Mouse (Mus musculus): ENCODE measurements at regions not wholly inside any gene's neighbourhood (a gene's known extent, or its start where the extent isn't known, plus 50 kb on each side); places are given as distances from the start of the nearest gene placed in this dataset.

- DNase-seq (ENCODE audit: low read depth, low spot score) = no peak
These were observed 116.9 kb upstream of the Haao start for GRCm38 (mm10) chr17:83964454-83965211.

- DNase-seq (ENCODE audit: low read depth, low spot score) = no peak
These were observed 115.8 kb upstream of the Haao start for GRCm38 (mm10) chr17:83963561-83963960.

DNA sequence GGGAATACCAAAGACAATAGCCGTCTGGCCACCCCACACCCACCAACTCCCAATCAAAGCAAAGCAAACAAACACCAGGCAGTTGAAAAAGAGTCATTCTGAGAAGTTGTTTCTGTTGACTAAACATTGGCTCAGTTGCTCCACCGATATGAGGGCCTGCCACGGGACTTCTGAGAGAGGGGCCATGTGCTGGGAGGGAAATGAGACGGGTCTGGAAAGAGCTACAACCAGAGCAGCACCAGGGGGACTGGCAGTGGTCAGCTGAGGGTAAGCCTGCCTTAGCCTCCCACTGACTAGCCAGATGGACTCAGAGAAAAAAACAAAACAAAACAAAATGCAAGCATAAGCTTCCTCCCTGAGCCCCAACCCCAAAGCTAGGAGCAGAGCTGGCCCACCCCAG, 115.1 kb upstream of the Haao start:
- no peak for DNase-seq (ENCODE audit: low read depth, low spot score)

- no peak for DNase-seq (ENCODE audit: low read depth, low spot score)
These were observed 114.4 kb upstream of the Haao start for GRCm38 (mm10) chr17:83962126-83962525.

- DNase-seq (ENCODE audit: low read depth, low spot score) = no peak
These were observed 113.1 kb upstream of the Haao start for GRCm38 (mm10) chr17:83960821-83961220.

DNA sequence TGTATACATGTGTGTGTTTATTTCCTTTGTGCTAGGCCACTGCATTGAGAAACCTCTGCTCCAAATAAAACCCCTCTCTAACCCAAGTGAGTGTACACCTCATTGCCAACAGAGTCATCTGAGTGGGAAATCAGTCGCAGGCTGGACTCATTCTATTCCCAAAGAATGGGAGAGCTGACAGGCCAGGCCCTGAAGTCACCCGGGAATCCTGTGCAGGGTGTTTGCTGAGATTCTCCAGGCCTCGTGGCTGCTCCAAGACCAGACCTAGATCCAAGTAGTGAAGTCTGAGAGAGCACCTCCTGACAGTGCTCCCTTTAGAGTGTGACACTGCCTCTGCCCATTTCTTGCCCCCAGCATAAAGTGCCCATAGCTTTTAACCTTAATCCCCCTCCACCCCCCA, 112.4 kb upstream of the Haao start:
- no peak for DNase-seq (ENCODE audit: low read depth, low spot score)

GRCm38 (mm10) chr17:83959159-83959848, 111.5 kb upstream of the Haao start:
- no peak for DNase-seq (ENCODE audit: low read depth, low spot score)

DNA sequence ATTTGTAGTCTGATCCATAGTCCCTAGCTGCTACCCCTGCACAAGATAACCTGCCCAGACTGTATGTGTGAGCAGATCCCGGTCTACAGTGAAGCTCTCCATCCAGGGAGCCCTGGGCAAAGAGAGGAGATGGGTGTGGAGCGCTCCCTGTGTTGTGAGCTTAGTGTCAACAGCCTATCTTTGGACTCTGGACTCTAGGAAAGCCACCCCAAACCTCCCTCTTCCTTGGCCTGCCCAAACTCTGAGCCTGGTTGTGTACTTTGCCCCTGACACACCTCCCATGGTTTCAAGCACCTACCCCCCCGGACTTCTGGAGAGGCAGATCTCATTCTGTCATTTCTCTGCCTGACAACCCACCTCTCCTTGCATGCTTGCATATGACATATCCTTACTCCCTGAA, 110.9 kb upstream of the Haao start:
- DNase-seq (ENCODE audit: low read depth, low spot score) = no peak

- no peak for DNase-seq (ENCODE audit: low read depth, low spot score)
These were observed 110.1 kb upstream of the Haao start for GRCm38 (mm10) chr17:83957661-83958540.

DNA sequence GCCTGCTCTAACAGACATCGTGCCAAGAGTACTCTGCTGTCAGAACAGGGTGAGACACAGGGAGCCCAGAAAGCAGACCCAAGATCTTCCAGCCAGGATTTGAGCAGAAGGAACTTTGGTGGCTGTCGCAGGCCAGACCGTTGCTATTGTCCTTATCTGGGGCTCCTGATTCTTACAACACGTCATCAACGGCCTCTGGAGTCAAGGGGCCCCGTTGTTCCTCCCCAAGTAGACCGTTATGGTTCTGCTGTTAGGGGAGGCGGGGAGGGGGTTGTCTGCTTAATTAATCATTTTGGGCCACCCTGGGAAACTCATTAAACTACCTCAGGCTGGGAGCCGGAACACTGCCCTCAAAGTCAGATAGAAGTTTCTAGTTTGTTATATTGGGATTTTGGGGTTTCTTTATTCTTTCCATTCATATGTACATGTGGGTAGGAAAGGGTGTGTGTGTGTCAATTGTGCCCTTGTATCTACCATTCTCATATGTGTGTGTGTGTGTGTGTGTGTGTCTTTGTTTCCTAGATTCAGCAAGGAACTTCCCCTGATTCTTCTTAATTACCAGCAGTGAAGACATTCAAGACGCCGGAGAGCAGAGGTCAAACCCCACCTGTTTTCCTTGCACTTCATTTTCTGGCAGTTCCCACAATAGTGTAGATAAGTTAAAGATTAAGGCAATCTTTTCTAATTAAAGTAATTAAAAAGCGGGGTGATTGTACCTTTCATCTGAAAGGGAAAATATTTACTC, 109.2 kb upstream of the Haao start:
- DNase-seq (ENCODE audit: low read depth, low spot score) = no peak

- DNase-seq (ENCODE audit: low read depth, low spot score) = no peak
These were observed 108.2 kb upstream of the Haao start for GRCm38 (mm10) chr17:83955978-83956377.

DNA sequence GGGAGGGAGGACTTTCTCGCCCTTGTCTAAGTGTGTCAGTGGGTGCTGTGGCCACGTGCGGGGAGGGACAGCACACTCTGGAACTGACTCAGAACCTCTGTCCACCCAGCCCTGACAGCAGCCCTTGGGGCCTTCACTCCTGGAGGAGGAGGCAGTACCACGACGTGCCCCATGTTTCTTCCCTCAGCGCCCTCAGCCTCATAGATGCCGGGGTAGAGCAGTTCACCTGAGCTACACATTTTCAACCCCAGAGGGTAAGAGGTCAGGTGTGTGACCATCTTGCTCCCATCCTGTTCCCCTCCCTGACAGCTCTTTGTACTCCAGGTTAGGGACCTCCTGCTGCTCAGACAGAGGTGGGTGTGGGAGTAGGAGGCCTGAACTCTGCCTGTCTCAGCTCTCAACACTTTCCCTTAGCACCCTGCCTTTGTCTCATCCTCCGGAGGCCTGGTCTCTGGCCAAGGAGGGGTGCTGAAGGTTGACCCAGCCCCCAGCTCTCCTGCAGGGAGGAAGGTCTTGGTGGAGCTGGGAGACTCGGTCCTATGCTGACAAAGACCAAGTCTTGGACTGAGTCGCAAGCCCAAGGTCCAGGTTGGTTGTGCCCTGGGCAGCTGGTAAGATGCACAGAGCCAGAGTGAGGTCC, 107.4 kb upstream of the Haao start:
- DNase-seq (ENCODE audit: low read depth, low spot score) = no peak

DNA sequence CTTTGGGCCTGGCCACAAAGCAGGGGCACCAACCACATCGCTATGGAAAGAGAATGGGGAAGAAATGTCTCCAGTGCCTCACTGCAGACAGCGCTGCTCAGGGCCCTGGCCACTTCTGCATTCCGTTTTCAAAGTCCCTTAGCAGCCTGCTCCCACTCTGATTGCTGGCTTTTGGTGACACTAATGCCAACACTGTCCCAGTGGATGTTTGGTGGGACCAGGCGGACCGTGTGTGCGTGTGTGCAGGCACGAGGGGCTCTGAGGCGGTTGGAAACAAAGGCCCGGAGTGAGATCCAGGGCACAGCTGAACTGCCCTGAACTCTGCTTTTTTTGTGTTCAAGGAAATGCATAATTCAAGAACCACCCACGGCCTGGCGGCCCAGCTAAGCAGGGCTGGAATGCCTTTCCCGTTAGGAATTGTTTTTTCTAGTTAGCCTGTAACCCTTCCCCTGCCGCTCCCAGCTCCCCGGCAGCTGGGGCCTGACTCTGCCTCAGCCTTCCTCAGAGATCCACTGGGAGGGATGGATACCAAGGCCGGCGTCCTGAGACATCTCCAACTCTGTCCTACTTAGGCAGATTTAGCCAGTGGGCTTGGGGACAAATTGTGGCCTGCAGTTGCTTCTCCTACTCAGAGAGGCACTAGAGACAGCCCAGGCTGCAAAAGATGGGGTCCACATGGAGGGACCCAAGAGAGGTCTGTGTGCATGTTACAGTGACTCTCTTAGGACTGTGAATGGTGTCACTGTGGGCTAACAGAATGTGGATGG, 106.7 kb upstream of the Haao start:
- no peak for DNase-seq (ENCODE audit: low read depth, low spot score)

- no peak for DNase-seq (ENCODE audit: low read depth, low spot score)
These were observed 105.9 kb upstream of the Haao start for GRCm38 (mm10) chr17:83953656-83954055.

DNA sequence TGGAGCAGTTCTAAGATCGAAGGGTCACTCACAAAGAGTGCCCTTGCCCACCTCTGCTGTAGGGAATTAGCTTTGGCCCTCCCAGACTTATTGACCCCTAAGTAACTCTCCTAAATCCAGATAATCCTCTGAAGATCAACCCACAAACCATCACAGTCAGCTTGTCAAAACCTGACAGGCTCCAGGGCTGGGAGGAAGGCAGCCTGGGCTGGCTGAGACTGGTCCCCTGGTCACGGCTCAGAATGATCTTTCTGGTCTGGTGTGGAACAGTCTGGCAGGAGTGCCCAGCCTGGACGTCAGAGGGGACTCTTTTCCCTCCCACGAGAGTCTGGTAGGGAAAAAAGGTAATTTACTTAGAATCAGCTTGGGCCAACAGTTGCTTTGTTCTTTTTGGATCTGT, 99.0 kb upstream of the Haao start:
- no peak for DNase-seq (ENCODE audit: low read depth, low spot score)

GRCm38 (mm10) chr17:83939344-83939743, 91.6 kb upstream of the Haao start:
- DNase-seq (ENCODE audit: low read depth, low spot score) = no peak

- DNase-seq (ENCODE audit: low read depth, low spot score) = no peak
These were observed 91.0 kb upstream of the Haao start for GRCm38 (mm10) chr17:83938671-83939244.

DNA sequence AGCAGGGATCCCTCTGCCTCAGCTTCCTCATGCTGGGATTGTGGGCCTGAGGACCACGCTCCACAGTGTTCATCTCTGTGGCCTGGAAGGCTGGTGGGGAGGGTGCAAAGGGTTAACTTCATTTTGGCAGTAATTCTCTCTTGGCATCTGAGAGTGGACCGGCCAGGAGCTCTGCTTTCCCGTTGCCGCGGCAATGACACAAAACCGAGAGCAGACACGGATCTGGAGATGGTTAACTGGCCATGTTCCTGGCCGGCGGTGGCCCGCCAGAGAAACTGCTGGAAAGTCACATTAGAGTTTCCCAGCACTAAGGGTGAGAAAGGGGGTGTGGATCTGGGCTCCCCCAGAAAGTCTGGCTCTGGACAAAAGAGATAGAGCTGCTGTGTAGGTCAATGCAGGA, 89.8 kb upstream of the Haao start:
- DNase-seq (ENCODE audit: low read depth, low spot score) = no peak

GRCm38 (mm10) chr17:83936677-83937076, 88.9 kb upstream of the Haao start:
- no peak for DNase-seq (ENCODE audit: low read depth, low spot score)

- DNase-seq (ENCODE audit: low read depth, low spot score) = peak; percentile 8
These were observed 88.2 kb upstream of the Haao start for GRCm38 (mm10) chr17:83935969-83936368.

Data from A20 (cell line).